Mouse (Mus musculus): ENCODE measurements around the gene Map7d3. TPM values are rescaled to one million over a fixed set of nuclear protein-coding genes. Genes with fewer than 3 reads are reported as not detected.

Gene Map7d3
- polyA plus RNA-seq, 1 experiment from 2014 or later = 2.4 TPM

DNA sequence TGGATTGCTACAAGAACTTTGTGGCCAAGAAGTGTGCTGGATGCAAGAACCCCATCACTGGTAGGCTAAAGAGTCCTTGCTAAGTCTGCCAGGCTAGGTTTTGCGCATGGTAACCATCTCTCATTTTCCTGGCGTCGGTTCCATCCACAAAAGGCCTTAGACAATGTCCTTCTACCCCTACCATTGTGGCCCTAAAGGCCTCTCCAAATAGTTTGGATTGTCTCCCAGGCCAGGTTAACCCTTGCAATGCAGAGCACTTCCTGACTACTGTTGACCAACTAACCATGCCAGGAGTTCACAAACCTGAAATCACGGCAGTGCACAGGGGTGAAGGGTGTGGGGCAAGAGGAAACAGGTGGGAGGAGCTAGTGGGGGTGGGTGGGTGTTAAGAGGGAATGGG is 31.5 kb downstream of the Map7d3 start:
- 88% methylated on average over 4 of the region's 4 CpGs for WGBS
- no peak overlapping the region for H3K4me2 ChIP-seq
- no peak for DNase-seq
- H3K36me3 ChIP-seq (ENCODE audit: insufficient read depth) = peaks cover 20% of the 10 kb centered on the region; the same call in 1 of the 2 replicates
- H3K4me1 ChIP-seq (ENCODE audit: insufficient read depth) = no peaks in the 10 kb centered on the region
- no peak overlapping the region for H3K9ac ChIP-seq
- H3K9me3 ChIP-seq (ENCODE audit: low read depth, low read length) = no peaks in the 10 kb centered on the region
- no peaks in the 10 kb centered on the region for H3K27me3 ChIP-seq (ENCODE audit: insufficient read depth, low read length)
- TF ChIP-seq CTCF (IDR thresholded peaks at IDR 0.05; ENCODE audit: low read depth) = no peak
- no peak overlapping the region for H3K27ac ChIP-seq (ENCODE audit: low read depth)
- ATAC-seq (ENCODE audit: insufficient read depth) = no peak
- H3K4me3 ChIP-seq (ENCODE audit: low read depth, low read length) = no peak overlapping the region

DNA sequence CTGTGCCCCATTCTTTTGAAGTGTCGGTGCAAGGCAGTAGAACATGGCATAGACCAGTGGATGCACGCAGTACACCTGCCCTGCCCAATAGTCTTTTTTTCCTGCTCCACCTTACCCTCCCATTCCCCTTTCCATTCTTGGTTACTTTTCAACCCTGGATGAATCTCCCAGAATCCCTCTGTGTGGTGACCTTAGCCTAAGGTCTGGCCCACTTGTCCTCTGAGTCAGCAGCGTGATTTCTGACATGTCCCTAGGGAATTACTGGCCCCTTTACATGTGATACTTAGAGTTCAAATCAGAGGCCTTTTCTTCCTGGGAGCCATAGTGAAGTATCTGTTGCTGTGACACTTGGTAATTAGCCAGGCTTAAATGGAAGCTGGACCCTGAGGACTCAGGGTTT is 34.6 kb downstream of the Map7d3 start:
- Histone ChIP-seq H3K4me2 (no peak overlapping the region), H3K4me3 (ENCODE audit: low read depth, low read length) (no peak overlapping the region), H3K9ac (no peak overlapping the region), H3K9me3 (ENCODE audit: low read depth, low read length) (no peaks in the 10 kb centered on the region), H3K36me3 (ENCODE audit: insufficient read depth) (peaks cover 10% of the 10 kb centered on the region; the same call in 1 of the 2 replicates), H3K27me3 (ENCODE audit: insufficient read depth, low read length) (no peaks in the 10 kb centered on the region), H3K27ac (ENCODE audit: low read depth) (no peak overlapping the region), H3K4me1 (ENCODE audit: insufficient read depth) (no peaks in the 10 kb centered on the region)
- no peak for TF ChIP-seq CTCF (IDR thresholded peaks at IDR 0.05; ENCODE audit: low read depth)
- no peak for ATAC-seq (ENCODE audit: insufficient read depth)
- no peak for DNase-seq
- 83% methylated on average over 3 of the region's 3 CpGs for WGBS

DNA sequence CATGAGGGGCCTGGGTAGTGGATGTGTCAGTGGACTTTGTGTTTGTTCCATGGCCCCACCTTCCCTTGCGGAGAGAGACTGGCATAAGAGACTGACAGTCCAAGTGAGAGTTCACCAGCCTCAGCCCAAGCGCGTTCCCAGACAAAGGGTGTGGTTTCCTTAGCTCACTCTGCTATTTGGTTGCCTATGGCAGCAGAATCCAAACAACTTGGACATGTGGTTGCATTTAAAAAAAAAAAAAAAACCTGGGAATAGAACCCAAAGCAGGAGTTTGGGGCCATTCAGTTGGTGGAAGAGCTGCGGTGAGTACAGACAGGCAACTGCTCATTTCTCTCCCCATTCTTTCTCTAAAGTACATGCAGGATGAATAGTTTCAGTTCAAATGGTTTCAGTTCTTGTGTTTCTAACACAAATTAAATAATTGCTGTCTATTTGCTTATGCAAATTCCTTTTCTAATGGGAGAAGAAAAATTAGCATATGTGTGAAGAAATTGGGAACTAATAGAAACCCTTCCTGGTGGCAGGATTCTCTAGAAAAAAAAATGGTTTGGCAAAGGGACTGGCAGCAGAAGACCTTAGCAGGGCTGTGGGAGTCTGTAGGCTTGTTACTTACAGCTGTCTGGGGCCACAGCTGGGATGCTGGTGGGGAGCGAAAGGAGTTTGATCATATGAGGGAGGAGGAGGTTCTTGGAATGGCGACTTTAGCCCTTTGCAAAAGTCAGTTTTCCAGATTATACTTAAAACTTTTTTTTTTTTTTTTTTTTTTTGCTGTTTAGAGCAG is 35.7 kb downstream of the Map7d3 start:
- ATAC-seq (ENCODE audit: insufficient read depth) (no peak), DNase-seq (peak; percentile 24)
- peaks cover 10% of the 10 kb centered on the region; the same call in 1 of the 2 replicates for H3K36me3 ChIP-seq (ENCODE audit: insufficient read depth)

DNA sequence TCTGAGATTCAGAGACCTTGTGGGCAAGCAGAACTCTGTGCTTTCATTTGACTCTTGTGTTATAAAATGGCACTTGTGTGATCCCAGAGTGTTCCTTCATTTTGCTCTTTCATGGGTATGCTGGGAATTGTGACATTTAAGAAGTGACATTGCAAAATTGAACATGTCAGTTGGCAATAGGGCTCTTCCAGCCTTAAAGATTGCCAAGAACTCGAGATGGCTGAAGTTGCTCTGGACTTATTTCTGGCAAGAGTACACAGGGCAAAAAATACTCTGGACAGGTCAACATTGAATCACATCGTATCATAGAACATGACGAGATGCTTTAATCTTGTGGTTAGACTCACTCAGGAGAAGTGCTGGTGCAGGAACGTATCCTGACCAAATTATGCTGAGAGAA is 48.8 kb downstream of the Map7d3 start:
- Histone ChIP-seq H3K27ac (ENCODE audit: low read depth) (no peak overlapping the region), H3K9me3 (ENCODE audit: low read depth, low read length) (no peaks in the 10 kb centered on the region), H3K36me3 (ENCODE audit: insufficient read depth) (no peaks in the 10 kb centered on the region), H3K4me1 (ENCODE audit: insufficient read depth) (no peaks in the 10 kb centered on the region), H3K9ac (no peak overlapping the region), H3K27me3 (ENCODE audit: insufficient read depth, low read length) (no peaks in the 10 kb centered on the region), H3K4me3 (ENCODE audit: low read depth, low read length) (no peak overlapping the region), H3K4me2 (no peak overlapping the region)
- DNase-seq (no peak), ATAC-seq (ENCODE audit: insufficient read depth) (no peak)
- no peak for TF ChIP-seq CTCF (IDR thresholded peaks at IDR 0.05; ENCODE audit: low read depth)
- 82% methylated on average over 4 of the region's 4 CpGs for WGBS

More for the DNA sequence above, 35.7 kb downstream of the Map7d3 start:
- no peak overlapping the region for H3K27ac ChIP-seq (ENCODE audit: low read depth)
- no peaks in the 10 kb centered on the region for H3K9me3 ChIP-seq (ENCODE audit: low read depth, low read length)
- H3K27me3 ChIP-seq (ENCODE audit: insufficient read depth, low read length) = no peaks in the 10 kb centered on the region
- no peak overlapping the region for H3K4me3 ChIP-seq (ENCODE audit: low read depth, low read length)
- H3K9ac ChIP-seq = no peak overlapping the region
- no peak for TF ChIP-seq CTCF (IDR thresholded peaks at IDR 0.05; ENCODE audit: low read depth)
- 55% methylated on average over 6 of the region's 6 CpGs for WGBS
- no peak overlapping the region for H3K4me2 ChIP-seq
- no peaks in the 10 kb centered on the region for H3K4me1 ChIP-seq (ENCODE audit: insufficient read depth)

DNA sequence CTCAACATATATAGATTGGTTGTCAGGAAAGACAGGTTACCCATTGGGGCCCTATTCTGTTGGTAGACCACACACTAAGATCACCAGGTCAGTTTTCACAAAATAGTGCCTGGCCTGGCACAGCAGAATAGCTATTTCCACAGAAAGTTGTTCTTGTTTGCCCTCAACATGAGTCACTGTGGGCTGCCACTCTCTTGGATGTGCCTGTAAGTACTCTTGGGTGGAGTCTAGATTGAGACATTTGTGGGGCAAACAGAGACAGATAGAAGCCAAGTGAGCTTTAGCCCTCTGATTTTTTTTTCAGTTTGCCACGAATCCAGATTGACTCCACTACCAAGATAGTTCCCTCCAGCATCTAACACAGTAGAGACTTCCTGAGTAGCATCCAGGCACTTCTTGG is 50.4 kb downstream of the Map7d3 start:
- Histone ChIP-seq H3K27ac (ENCODE audit: low read depth) (no peak overlapping the region), H3K36me3 (ENCODE audit: insufficient read depth) (no peaks in the 10 kb centered on the region), H3K9ac (no peak overlapping the region), H3K27me3 (ENCODE audit: insufficient read depth, low read length) (no peaks in the 10 kb centered on the region), H3K4me3 (ENCODE audit: low read depth, low read length) (no peak overlapping the region), H3K4me1 (ENCODE audit: insufficient read depth) (no peaks in the 10 kb centered on the region), H3K9me3 (ENCODE audit: low read depth, low read length) (no peaks in the 10 kb centered on the region), H3K4me2 (no peak overlapping the region)
- ATAC-seq (ENCODE audit: insufficient read depth) = no peak
- 83% methylated on average over 1 of the region's 1 CpGs for WGBS
- TF ChIP-seq CTCF (IDR thresholded peaks at IDR 0.05; ENCODE audit: low read depth) = no peak
- no peak for DNase-seq

- no peaks in the 10 kb centered on the region for H3K9me3 ChIP-seq (ENCODE audit: low read depth, low read length)
- no peak overlapping the region for H3K4me3 ChIP-seq (ENCODE audit: low read depth, low read length)
- ATAC-seq (ENCODE audit: insufficient read depth) = no peak
Observed at GRCm38 (mm10) chrX:56769838-56770237, 52.3 kb downstream of the Map7d3 start.

DNA sequence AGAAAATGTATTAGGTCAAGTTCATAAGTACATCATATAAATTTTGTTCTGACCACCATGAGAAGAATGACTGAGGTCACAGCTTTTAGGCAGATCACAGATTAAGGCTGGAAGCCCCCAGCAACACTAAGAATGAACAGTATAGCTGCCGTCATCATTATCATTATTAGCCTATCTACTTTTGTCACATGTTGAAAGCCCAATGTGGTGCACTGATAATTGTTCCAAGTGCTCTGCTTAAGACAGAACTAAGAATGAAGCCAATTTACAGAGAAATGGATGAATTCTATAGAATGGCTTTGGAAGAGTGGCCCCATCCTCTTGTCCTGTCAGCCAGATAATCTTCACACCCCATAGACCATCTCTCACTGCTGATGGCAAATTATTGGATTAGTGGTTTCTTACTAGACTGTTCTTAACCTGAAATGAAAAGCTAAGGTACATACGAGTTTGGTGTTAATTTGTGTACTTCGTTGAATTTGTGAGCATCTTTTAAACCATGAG is 61.8 kb downstream of the Map7d3 start:
- H3K9ac ChIP-seq = no peak overlapping the region
- H3K4me3 ChIP-seq (ENCODE audit: low read depth, low read length) = no peak overlapping the region
- no peak overlapping the region for H3K27ac ChIP-seq (ENCODE audit: low read depth)
- no peaks in the 10 kb centered on the region for H3K27me3 ChIP-seq (ENCODE audit: insufficient read depth, low read length)
- H3K4me1 ChIP-seq (ENCODE audit: insufficient read depth) = no peaks in the 10 kb centered on the region
- H3K36me3 ChIP-seq (ENCODE audit: insufficient read depth) = no peaks in the 10 kb centered on the region
- no peaks in the 10 kb centered on the region for H3K9me3 ChIP-seq (ENCODE audit: low read depth, low read length)
- no peak overlapping the region for H3K4me2 ChIP-seq
- DNase-seq = no peak
- TF ChIP-seq CTCF (IDR thresholded peaks at IDR 0.05; ENCODE audit: low read depth) = no peak
- WGBS = 87% methylated on average over 3 of the region's 3 CpGs
- no peak for ATAC-seq (ENCODE audit: insufficient read depth)

More at GRCm38 (mm10) chrX:56769838-56770237, 52.3 kb downstream of the Map7d3 start:
- H3K27ac ChIP-seq (ENCODE audit: low read depth) = no peak overlapping the region
- no peaks in the 10 kb centered on the region for H3K36me3 ChIP-seq (ENCODE audit: insufficient read depth)
- H3K4me1 ChIP-seq (ENCODE audit: insufficient read depth) = no peaks in the 10 kb centered on the region
- DNase-seq = peak; percentile 47
- H3K27me3 ChIP-seq (ENCODE audit: insufficient read depth, low read length) = no peaks in the 10 kb centered on the region
- TF ChIP-seq CTCF (IDR thresholded peaks at IDR 0.05; ENCODE audit: low read depth) = no peak
- H3K9ac ChIP-seq = no peak overlapping the region
- H3K4me2 ChIP-seq = no peak overlapping the region

Measured in lung, embryonic 14.5 days (tissue).